Mouse (Mus musculus) thymus, adult 2 months (tissue): Measurements from ENCODE around the gene Dgkh. TPM values are rescaled to one million over a fixed set of nuclear protein-coding genes. Genes with fewer than 3 reads are reported as not detected.

Experiments used
- DNase-seq: peaks from one replicate; pipeline ENCODE4 v3.0.0; 2021
- H3K27ac ChIP-seq: fragments of 200-500 bp; 2 replicates; pipeline ENCODE4 v1.5.1; 2012; ENCODE audit warnings: low read length, control low read depth; ENCODE audit not compliant: control insufficient read depth, insufficient read depth
- H3K27me3 ChIP-seq: fragments of 200-500 bp; 2 replicates; pipeline ENCODE4 v1.6.1; 2012; ENCODE audit warnings: mild to moderate bottlenecking, low read length, moderate library complexity, mixed read lengths; ENCODE audit not compliant: control insufficient read depth, insufficient read depth
- H3K36me3 ChIP-seq: fragments of 200-500 bp; 2 replicates; pipeline ENCODE4 v1.6.1; 2012; ENCODE audit warnings: mild to moderate bottlenecking, low read length, moderate library complexity; ENCODE audit not compliant: control insufficient read depth, insufficient read depth
- H3K4me1 ChIP-seq: fragments of 200-500 bp; replicated peaks from 2 replicates; pipeline ENCODE4 v1.6.1; 2012; ENCODE audit warnings: low read length; ENCODE audit not compliant: control insufficient read depth, insufficient read depth
- H3K4me3 ChIP-seq: fragments of 200-500 bp; 2 replicates; pipeline ENCODE4 v1.5.1; 2012; ENCODE audit warnings: mild to moderate bottlenecking, low read length, control low read depth, moderate library complexity; ENCODE audit not compliant: control insufficient read depth, insufficient read depth
- CTCF ChIP-seq: fragments of 200-500 bp; IDR thresholded peaks from 2 replicates; pipeline ENCODE4 v1.5.1; 2012; ENCODE audit warnings: mild to moderate bottlenecking, control low read depth, low read length, moderate library complexity, borderline replicate concordance; ENCODE audit not compliant: control insufficient read depth, poor library complexity, insufficient read depth; ENCODE audit errors: extremely low read depth
- POLR2A ChIP-seq: fragments of 200-500 bp; IDR thresholded peaks from 2 replicates; pipeline ENCODE4 v1.6.1; 2012; ENCODE audit warnings: mild to moderate bottlenecking, low read length, control low read depth, moderate library complexity; ENCODE audit not compliant: control insufficient read depth, poor library complexity, insufficient read depth; ENCODE audit errors: extremely low read depth
- WGBS: fragments of 180-500 bp; shearing (Covaris S2); methylation state at CpG from one replicate; pipeline ENCODE4 v1.1.7; 2018; 5-methylcytosine and 5-hydroxymethylcytosine counted together
- polyA plus RNA-seq: library from polyadenylated mRNA; depleted of rRNA; stranded (reverse); fragments of >200 nt; gene quantifications from 2 replicates; pipeline ENCODE4 v1.2.3, GENCODE M21; 2012

Dgkh gene
- polyA plus RNA-seq, 1 experiment, result 0.84 TPM

GRCm38 (mm10) chr14:78539821-78540220, 192.8 kb downstream of the Dgkh start:
- 100% methylated on average over 1 of the region's 1 CpGs for WGBS

GRCm38 (mm10) chr14:78538572-78539320, 193.8 kb downstream of the Dgkh start:
- WGBS, result 92% methylated on average over 5 of the region's 5 CpGs
- H3K4me1 ChIP-seq, result peaks cover 4% of the 10 kb centered on the region
- TF ChIP-seq CTCF (no peak), POLR2A (no peak)
- H3K27me3 ChIP-seq, result no peaks in the 10 kb centered on the region
- DNase-seq, result no peak
- H3K27ac ChIP-seq, result no peak overlapping the region
- no peak overlapping the region for H3K4me3 ChIP-seq
- H3K36me3 ChIP-seq, result no peaks in the 10 kb centered on the region

More at GRCm38 (mm10) chr14:78539821-78540220, 192.8 kb downstream of the Dgkh start:
- Histone ChIP-seq H3K27ac (no peak overlapping the region), H3K36me3 (no peaks in the 10 kb centered on the region), H3K4me1 (peaks cover 4% of the 10 kb centered on the region), H3K4me3 (no peak overlapping the region), H3K27me3 (no peaks in the 10 kb centered on the region)
- no peak for TF ChIP-seq POLR2A
- no peak for TF ChIP-seq CTCF
- no peak for DNase-seq

GRCm38 (mm10) chr14:78537551-78537950, 195.0 kb downstream of the Dgkh start:
- no peak for DNase-seq

GRCm38 (mm10) chr14:78536281-78537165, 196.1 kb downstream of the Dgkh start, which contains the start of gene Akap11:
Gene Akap11, minus strand, starts transcription at chr14:78536808.
- Histone ChIP-seq H3K36me3 (no peaks in the 10 kb centered on the region), H3K4me3 (peak within 1 kb of the TSS; percentile 91), H3K4me1 (peaks cover 4% of the 10 kb centered on the region), H3K27me3 (no peaks in the 10 kb centered on the region), H3K27ac (no peak within 1 kb of the TSS; the same call in 1 of the 2 replicates)
- DNase-seq, result peak; percentile 92
- TF ChIP-seq POLR2A (peak; percentile 87), CTCF (peak; percentile 41; the same call in 1 of the 2 replicates)
- WGBS, result under 1% methylated on average over 81 of the region's 82 CpGs

More at GRCm38 (mm10) chr14:78537551-78537950, 195.0 kb downstream of the Dgkh start:
- TF ChIP-seq POLR2A (no peak), CTCF (no peak)
- no peaks in the 10 kb centered on the region for H3K27me3 ChIP-seq
- 89% methylated on average over 6 of the region's 6 CpGs for WGBS
- H3K36me3 ChIP-seq, result no peaks in the 10 kb centered on the region
- H3K4me3 ChIP-seq, result no peak overlapping the region
- no peak overlapping the region; the same call in 1 of the 2 replicates for H3K27ac ChIP-seq
- peaks cover 4% of the 10 kb centered on the region for H3K4me1 ChIP-seq

GRCm38 (mm10) chr14:78535366-78535765, 197.2 kb downstream of the Dgkh start:
- no peak for DNase-seq
- TF ChIP-seq POLR2A (no peak), CTCF (no peak)
- Histone ChIP-seq H3K27ac (no peak overlapping the region), H3K4me3 (no peak overlapping the region), H3K27me3 (no peaks in the 10 kb centered on the region), H3K4me1 (peaks cover 4% of the 10 kb centered on the region), H3K36me3 (no peaks in the 10 kb centered on the region)
- WGBS, result 90% methylated on average over 2 of the region's 2 CpGs

GRCm38 (mm10) chr14:78534651-78535050, 197.9 kb downstream of the Dgkh start:
- no peak for DNase-seq
- H3K4me3 ChIP-seq, result no peak overlapping the region
- 98% methylated on average over 5 of the region's 5 CpGs for WGBS
- TF ChIP-seq POLR2A (no peak), CTCF (no peak)
- no peaks in the 10 kb centered on the region for H3K27me3 ChIP-seq
- no peaks in the 10 kb centered on the region for H3K36me3 ChIP-seq
- H3K4me1 ChIP-seq, result peaks cover 4% of the 10 kb centered on the region
- H3K27ac ChIP-seq, result no peak overlapping the region

GRCm38 (mm10) chr14:78533701-78534100, 198.9 kb downstream of the Dgkh start:
- 95% methylated on average over 3 of the region's 3 CpGs for WGBS
- Histone ChIP-seq H3K36me3 (no peaks in the 10 kb centered on the region), H3K27me3 (no peaks in the 10 kb centered on the region), H3K27ac (no peak overlapping the region), H3K4me3 (no peak overlapping the region), H3K4me1 (peaks cover 4% of the 10 kb centered on the region)
- no peak for DNase-seq
- TF ChIP-seq CTCF, result no peak
- no peak for TF ChIP-seq POLR2A
